Mouse (Mus musculus) heart, embryonic 15.5 days (tissue): ENCODE data around the gene Ska2. TPM values are rescaled to one million over a fixed set of nuclear protein-coding genes. Genes with fewer than 3 reads are reported as not detected.

ENCODE experiments used
- microRNA counts: library from miRNA; unstranded; fragments of <30 nt; microRNA quantifications from one replicate; lab custom pipeline; 2016
- microRNA-seq: library from miRNA; unstranded; fragments of <30 nt; microRNA quantifications from one replicate; pipeline ENCODE4, GENCODE M21; 2016
- polyA plus RNA-seq: library from polyadenylated mRNA; unstranded; fragments of >200 nt; fragmentation: Nextera tagmentation; extraction: Ambion mirVana; gene quantifications from 2 replicates; pipeline ENCODE4 v1.2.1, GENCODE M21; 2015

The Ska2 gene
- polyA plus RNA-seq, 1 experiment from 2014 or later = 46.9 TPM

MicroRNA genes within 50 kb of the gene (microRNA counts, 519-probe panel; counts per million panel counts)
- microRNA mmu-miR-301a (lab: Ali Mortazavi, UCI) = 3,852 counts per million, percentile 90 among the panel's probes with 10 or more counts

Small RNA genes within 50 kb of the gene (microRNA-seq; reads per million reads assigned to microRNA genes)
- 998 reads per million, percentile 79 among the genes with 10 or more reads in this experiment for gene Mir301

Other genes starting within 250 kb of the Ska2 start
- 20.8 and 23.1 TPM in 2 replicates for gene Ypel2, start 115.5 kb upstream of the Ska2 start, polyA plus RNA-seq
- gene Gdpd1, start 35.2 kb upstream of the Ska2 start, polyA plus RNA-seq = 25.8 and 26.8 TPM in 2 replicates
- gene Smg8, start 22.5 kb upstream of the Ska2 start, polyA plus RNA-seq = 11.0 and 13.4 TPM in 2 replicates
- gene Prr11, start 526 bp upstream of the Ska2 start, polyA plus RNA-seq = 5.0 and 6.8 TPM in 2 replicates
- gene Trim37, start 17.8 kb downstream of the Ska2 start, polyA plus RNA-seq = 16.4 and 19.8 TPM in 2 replicates
- gene Ppm1e, start 249.8 kb downstream of the Ska2 start, polyA plus RNA-seq = 5.3 and 6.2 TPM in 2 replicates